Mouse (Mus musculus) lung, adult 2 months (tissue): ENCODE data around the gene Sgms2.

ENCODE experiments used
- CTCF ChIP-seq: fragments of 200-500 bp; IDR thresholded peaks from 2 replicates; pipeline ENCODE4 v1.5.1; 2011; ENCODE audit warnings: mild to moderate bottlenecking, low read length, control low read depth; ENCODE audit not compliant: insufficient read depth
- POLR2A ChIP-seq: fragments of 200-500 bp; IDR thresholded peaks from 2 replicates; pipeline ENCODE4 v1.6.1; 2011; ENCODE audit warnings: low read depth, mild to moderate bottlenecking, control low read depth, low read length, borderline replicate concordance; ENCODE audit errors: extremely low read depth

- TF ChIP-seq POLR2A: no peak
- no peak for TF ChIP-seq CTCF
These were observed 20.4 kb downstream of the Sgms2 start for GRCm38 (mm10) chr3:131470837-131471236.
